Mouse (Mus musculus): ENCODE results near the gene Rdh8. TPM values are rescaled to one million over a fixed set of nuclear protein-coding genes. Genes with fewer than 3 reads are reported as not detected.

Gene Rdh8
- not detected in 2 replicates for polyA plus RNA-seq (2015; fragmentation: Nextera tagmentation; extraction: Ambion mirVana)

DNA sequence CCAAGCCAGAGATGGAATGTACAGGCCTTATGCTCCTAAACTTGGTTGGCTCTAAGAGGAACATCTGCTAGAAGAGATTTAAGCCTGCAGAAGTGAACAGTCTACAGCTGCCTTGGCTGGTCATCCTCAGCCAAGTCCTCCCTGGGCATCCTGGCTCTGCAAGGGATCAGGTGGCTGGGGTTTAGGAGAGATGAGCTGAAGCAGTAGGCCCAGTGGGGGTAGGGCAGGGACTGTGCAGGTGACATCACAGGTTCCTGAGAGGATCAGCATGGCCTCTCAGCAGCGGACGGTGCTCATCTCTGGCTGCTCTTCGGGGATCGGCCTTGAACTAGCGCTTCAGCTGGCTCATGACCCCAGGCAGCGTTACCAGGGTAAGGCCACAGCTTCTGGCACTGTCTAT, at the start of gene Rdh8:
TSS of gene Rdh8 (plus strand) at position 268 of the 400 bp plus-strand sequence.
- Histone ChIP-seq H3K36me3 (ENCODE audit: control insufficient read depth, insufficient read depth, low read length) (no peaks in the 10 kb centered on the region), H3K27ac (replicated peaks) (no peak within 1 kb of the TSS), H3K9me3 (ENCODE audit: control insufficient read depth, low read length) (no peaks in the 10 kb centered on the region), H3K4me3 (ENCODE audit: low read depth, low read length) (no peak within 1 kb of the TSS), H3K9ac (ENCODE audit: low read length) (no peak within 1 kb of the TSS), H3K27me3 (ENCODE audit: control insufficient read depth, insufficient read depth, low read length) (no peaks in the 10 kb centered on the region), H3K4me1 (replicated peaks; ENCODE audit: control insufficient read depth, insufficient read depth) (no peaks in the 10 kb centered on the region), H3K4me2 (replicated peaks; ENCODE audit: low read depth) (no peak within 1 kb of the TSS)
- ATAC-seq (ENCODE audit: low FRiP score, low TSS enrichment) = no peak
- TF ChIP-seq CTCF (IDR thresholded peaks at IDR 0.05; ENCODE audit: low read depth) = no peak
- no peak for TF ChIP-seq EP300 (optimal IDR thresholded peaks at IDR 0.05)
- 71% methylated on average over 6 of the region's 6 CpGs for WGBS
- no peak for DNase-seq (ENCODE audit: low spot score)

GRCm38 (mm10) chr9:20781286-20781685, 37.0 kb upstream of the Rdh8 start:
- 60% methylated on average over 3 of the region's 3 CpGs for WGBS
- no peak for DNase-seq (ENCODE audit: low spot score)
- ATAC-seq (ENCODE audit: low FRiP score, low TSS enrichment) = no peak
- no peaks in the 10 kb centered on the region for H3K4me1 ChIP-seq (replicated peaks; ENCODE audit: control insufficient read depth, insufficient read depth)
- H3K27ac ChIP-seq (replicated peaks) = no peak overlapping the region
- H3K27me3 ChIP-seq (ENCODE audit: control insufficient read depth, insufficient read depth, low read length) = no peaks in the 10 kb centered on the region
- TF ChIP-seq EP300 (optimal IDR thresholded peaks at IDR 0.05) (no peak), CTCF (IDR thresholded peaks at IDR 0.05; ENCODE audit: low read depth) (no peak)
- no peaks in the 10 kb centered on the region for H3K36me3 ChIP-seq (ENCODE audit: control insufficient read depth, insufficient read depth, low read length)
- no peak overlapping the region for H3K4me2 ChIP-seq (replicated peaks; ENCODE audit: low read depth)
- H3K4me3 ChIP-seq (ENCODE audit: low read depth, low read length) = no peak overlapping the region
- H3K9ac ChIP-seq (ENCODE audit: low read length) = no peak overlapping the region
- no peaks in the 10 kb centered on the region for H3K9me3 ChIP-seq (ENCODE audit: control insufficient read depth, low read length)

GRCm38 (mm10) chr9:20785055-20785454, 33.2 kb upstream of the Rdh8 start:
- no peaks in the 10 kb centered on the region for H3K36me3 ChIP-seq (ENCODE audit: control insufficient read depth, insufficient read depth, low read length)

DNA sequence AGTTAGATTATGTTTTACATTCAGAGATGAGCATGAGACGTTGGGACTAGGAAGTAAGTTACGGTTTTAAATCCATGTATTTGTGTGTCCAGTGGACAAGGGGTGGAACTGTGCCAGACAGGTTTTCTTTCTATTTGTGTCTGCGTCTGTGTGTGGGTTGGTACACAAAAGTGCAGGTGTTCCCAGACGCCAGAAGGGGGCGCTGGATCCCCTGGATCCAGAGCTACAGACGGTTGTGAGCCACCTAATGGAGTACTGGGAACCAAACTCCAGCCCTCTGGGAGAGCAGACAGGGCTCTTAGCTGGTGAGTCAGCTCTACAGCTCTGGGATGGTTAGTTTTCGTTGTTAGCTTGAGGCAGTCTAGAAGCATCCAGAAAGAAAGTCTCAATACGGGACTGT, 30.3 kb upstream of the Rdh8 start:
- no peak overlapping the region for H3K4me2 ChIP-seq (replicated peaks; ENCODE audit: low read depth)
- no peaks in the 10 kb centered on the region for H3K9me3 ChIP-seq (ENCODE audit: control insufficient read depth, low read length)
- WGBS = 69% methylated on average over 8 of the region's 8 CpGs
- ATAC-seq (ENCODE audit: low FRiP score, low TSS enrichment) (no peak), DNase-seq (ENCODE audit: low spot score) (no peak)
- no peak overlapping the region for H3K9ac ChIP-seq (ENCODE audit: low read length)
- H3K36me3 ChIP-seq (ENCODE audit: control insufficient read depth, insufficient read depth, low read length) = no peaks in the 10 kb centered on the region
- H3K4me1 ChIP-seq (replicated peaks; ENCODE audit: control insufficient read depth, insufficient read depth) = no peaks in the 10 kb centered on the region
- H3K27ac ChIP-seq (replicated peaks) = no peak overlapping the region
- TF ChIP-seq CTCF (IDR thresholded peaks at IDR 0.05; ENCODE audit: low read depth) (no peak), EP300 (optimal IDR thresholded peaks at IDR 0.05) (no peak)
- H3K4me3 ChIP-seq (ENCODE audit: low read depth, low read length) = no peak overlapping the region
- no peaks in the 10 kb centered on the region for H3K27me3 ChIP-seq (ENCODE audit: control insufficient read depth, insufficient read depth, low read length)

More at GRCm38 (mm10) chr9:20785055-20785454, 33.2 kb upstream of the Rdh8 start:
- Histone ChIP-seq H3K4me2 (replicated peaks; ENCODE audit: low read depth) (no peak overlapping the region), H3K27me3 (ENCODE audit: control insufficient read depth, insufficient read depth, low read length) (no peaks in the 10 kb centered on the region), H3K9ac (ENCODE audit: low read length) (no peak overlapping the region), H3K27ac (replicated peaks) (no peak overlapping the region), H3K4me1 (replicated peaks; ENCODE audit: control insufficient read depth, insufficient read depth) (no peaks in the 10 kb centered on the region), H3K9me3 (ENCODE audit: control insufficient read depth, low read length) (no peaks in the 10 kb centered on the region), H3K4me3 (ENCODE audit: low read depth, low read length) (no peak overlapping the region)
- peak; percentile 5; the same call in 1 of the 2 replicates for ATAC-seq (ENCODE audit: low FRiP score, low TSS enrichment)
- no peak for TF ChIP-seq CTCF (IDR thresholded peaks at IDR 0.05; ENCODE audit: low read depth)
- TF ChIP-seq EP300 (optimal IDR thresholded peaks at IDR 0.05) = no peak
- DNase-seq (ENCODE audit: low spot score) = no peak
- WGBS = 51% methylated on average over 6 of the region's 6 CpGs

DNA sequence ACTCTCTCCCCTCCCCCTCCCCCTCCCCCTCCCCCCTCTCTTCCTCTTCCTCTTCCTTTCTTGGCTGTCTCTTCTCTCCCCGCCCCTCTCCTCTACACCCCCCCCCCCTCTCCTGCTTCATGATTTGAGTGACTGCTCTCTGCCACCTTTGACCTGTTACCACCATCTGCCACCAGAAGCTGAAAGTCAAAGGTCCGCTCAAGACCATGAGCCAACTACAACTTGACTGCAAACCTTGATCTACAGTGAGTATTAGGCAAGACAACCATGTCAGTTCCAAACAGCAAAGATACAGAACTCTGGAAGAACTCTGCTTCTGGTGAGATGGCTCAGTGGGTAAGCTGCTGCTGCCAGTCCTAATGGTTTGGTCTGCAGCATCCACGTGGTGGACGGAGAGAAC, 28.7 kb upstream of the Rdh8 start:
- ATAC-seq (ENCODE audit: low FRiP score, low TSS enrichment) (no peak), DNase-seq (ENCODE audit: low spot score) (no peak)
- Histone ChIP-seq H3K4me2 (replicated peaks; ENCODE audit: low read depth) (no peak overlapping the region), H3K36me3 (ENCODE audit: control insufficient read depth, insufficient read depth, low read length) (no peaks in the 10 kb centered on the region), H3K27me3 (ENCODE audit: control insufficient read depth, insufficient read depth, low read length) (no peaks in the 10 kb centered on the region), H3K9me3 (ENCODE audit: control insufficient read depth, low read length) (no peaks in the 10 kb centered on the region), H3K4me1 (replicated peaks; ENCODE audit: control insufficient read depth, insufficient read depth) (no peaks in the 10 kb centered on the region), H3K4me3 (ENCODE audit: low read depth, low read length) (no peak overlapping the region), H3K27ac (replicated peaks) (no peak overlapping the region), H3K9ac (ENCODE audit: low read length) (no peak overlapping the region)
- WGBS = 77% methylated on average over 3 of the region's 4 CpGs
- TF ChIP-seq EP300 (optimal IDR thresholded peaks at IDR 0.05) = no peak
- no peak for TF ChIP-seq CTCF (IDR thresholded peaks at IDR 0.05; ENCODE audit: low read depth)

DNA sequence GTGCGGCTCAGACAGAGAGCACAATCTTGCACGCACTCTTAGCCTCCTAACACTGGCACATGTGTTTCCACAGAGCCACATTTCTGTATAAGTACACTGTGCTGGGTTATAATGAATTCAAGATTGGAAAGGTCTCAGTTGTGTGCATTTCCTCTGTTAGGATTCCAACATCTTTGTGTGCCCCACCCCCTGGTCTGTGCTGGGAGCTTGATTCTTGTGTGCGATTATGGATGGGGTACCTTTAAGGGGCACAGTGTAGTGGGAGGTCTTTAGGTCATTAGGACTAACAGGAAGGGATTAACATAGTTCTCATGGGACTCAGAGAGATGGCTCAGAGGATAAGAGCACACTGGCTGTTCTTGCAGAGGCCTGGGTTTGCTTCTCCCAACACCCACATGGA, 28.0 kb upstream of the Rdh8 start:
- no peak overlapping the region for H3K4me2 ChIP-seq (replicated peaks; ENCODE audit: low read depth)
- no peaks in the 10 kb centered on the region for H3K4me1 ChIP-seq (replicated peaks; ENCODE audit: control insufficient read depth, insufficient read depth)
- H3K27ac ChIP-seq (replicated peaks) = no peak overlapping the region
- no peak overlapping the region for H3K9ac ChIP-seq (ENCODE audit: low read length)
- ATAC-seq (ENCODE audit: low FRiP score, low TSS enrichment) (no peak), DNase-seq (ENCODE audit: low spot score) (no peak)
- no peaks in the 10 kb centered on the region for H3K36me3 ChIP-seq (ENCODE audit: control insufficient read depth, insufficient read depth, low read length)
- H3K27me3 ChIP-seq (ENCODE audit: control insufficient read depth, insufficient read depth, low read length) = no peaks in the 10 kb centered on the region
- no peaks in the 10 kb centered on the region for H3K9me3 ChIP-seq (ENCODE audit: control insufficient read depth, low read length)
- TF ChIP-seq EP300 (optimal IDR thresholded peaks at IDR 0.05) = no peak
- TF ChIP-seq CTCF (IDR thresholded peaks at IDR 0.05; ENCODE audit: low read depth) = no peak
- 50% methylated on average over 3 of the region's 3 CpGs for WGBS
- H3K4me3 ChIP-seq (ENCODE audit: low read depth, low read length) = no peak overlapping the region

All from stomach, postnatal 0 days (tissue).